Mouse (Mus musculus) C2C12 (cell line): ENCODE results near the gene Plxnd1. TPM values are rescaled to one million over a fixed set of nuclear protein-coding genes. Genes with fewer than 3 reads are reported as not detected.
A peak's percentile ranks its signal among the peaks of the same experiment; 100 is the strongest.

Experiments
- H3K27me3 ChIP-seq: one replicate; pipeline ENCODE4 v1.6.1; 2011; ENCODE audit not compliant: control insufficient read depth, insufficient read depth, insufficient read length
- H3K36me3 ChIP-seq: one replicate; pipeline ENCODE4 v1.6.1; 2011; ENCODE audit not compliant: control insufficient read depth, insufficient read depth
- H3K4me3 ChIP-seq: one replicate; pipeline ENCODE4 v1.5.1; 2011; ENCODE audit warnings: mild to moderate bottlenecking, control low read depth; ENCODE audit not compliant: poor library complexity, insufficient read depth, severe bottlenecking
- H3K79me2 ChIP-seq: one replicate; pipeline ENCODE4 v1.6.1; 2011; ENCODE audit not compliant: control insufficient read depth, insufficient read depth
- H3K79me3 ChIP-seq: one replicate; pipeline ENCODE4 v1.6.1; 2011; ENCODE audit warnings: low read depth, control low read depth
- H3ac ChIP-seq: one replicate; pipeline ENCODE3; 2011; ENCODE audit warnings: low read depth; ENCODE audit not compliant: control insufficient read depth, insufficient read length
- CEBPB ChIP-seq: IDR thresholded peaks from one replicate; pipeline ENCODE4 v1.6.1; 2011; ENCODE audit warnings: low read depth, mild to moderate bottlenecking, control low read depth, moderate library complexity
- CTCF ChIP-seq: IDR thresholded peaks from one replicate; pipeline ENCODE4 v1.5.1; 2011; ENCODE audit not compliant: control insufficient read depth, insufficient read depth, insufficient read length
- FOSL1 ChIP-seq: IDR thresholded peaks from one replicate; pipeline ENCODE4 v1.8.0; 2011; ENCODE audit warnings: mild to moderate bottlenecking, low read length; ENCODE audit not compliant: poor library complexity, insufficient read depth, severe bottlenecking
- MAX ChIP-seq: IDR thresholded peaks from one replicate; pipeline ENCODE4 v1.6.1; 2011; ENCODE audit warnings: mild to moderate bottlenecking, control low read depth
- MYOD1 ChIP-seq: IDR thresholded peaks from one replicate; pipeline ENCODE4 v1.6.1; 2011; ENCODE audit warnings: low read depth; ENCODE audit not compliant: control insufficient read depth, insufficient read length
- MYOG ChIP-seq: IDR thresholded peaks from one replicate; pipeline ENCODE4 v1.6.1; 2011; ENCODE audit not compliant: control insufficient read depth, insufficient read length; ENCODE audit errors: extremely low read depth
- USF1 ChIP-seq: IDR thresholded peaks from one replicate; pipeline ENCODE4 v1.6.1; 2011; ENCODE audit warnings: low read depth, mild to moderate bottlenecking, control low read depth, moderate library complexity
- polyA plus RNA-seq: library from polyadenylated mRNA; unstranded; fragments of >200 nt; fragmentation: generic; extraction: Trizol; gene quantifications from one replicate; pipeline ENCODE4 v1.2.1, GENCODE M21; 2012; ENCODE audit warnings: missing spikeins

Plxnd1 gene
- polyA plus RNA-seq, 1 experiment = 14.8 TPM

GRCm38 (mm10) chr6:116024666-116025065 lies 29.9 kb upstream of the Plxnd1 start:
- Histone ChIP-seq H3K27me3 (no peaks in the 10 kb centered on the region), H3K4me3 (no peak overlapping the region), H3K36me3 (peaks cover 30% of the 10 kb centered on the region), H3ac (no peak overlapping the region), H3K79me3 (no peaks in the 10 kb centered on the region), H3K79me2 (no peaks in the 10 kb centered on the region)
- no peak for TF ChIP-seq MAX
- TF ChIP-seq MYOD1 = no peak
- TF ChIP-seq MYOG = no peak
- TF ChIP-seq CTCF = no peak

GRCm38 (mm10) chr6:116021961-116022485 lies 27.2 kb upstream of the Plxnd1 start:
- TF ChIP-seq CTCF (no peak), USF1 (no peak), MYOG (no peak), MAX (no peak), MYOD1 (no peak), FOSL1 (no peak), CEBPB (no peak)
- H3K4me3 ChIP-seq = no peak overlapping the region
- H3K27me3 ChIP-seq = no peaks in the 10 kb centered on the region
- H3K79me2 ChIP-seq = no peaks in the 10 kb centered on the region
- H3ac ChIP-seq = no peak overlapping the region
- peaks cover 30% of the 10 kb centered on the region for H3K36me3 ChIP-seq
- H3K79me3 ChIP-seq = no peaks in the 10 kb centered on the region

- H3ac ChIP-seq = no peak overlapping the region
- no peaks in the 10 kb centered on the region for H3K79me3 ChIP-seq
- H3K79me2 ChIP-seq = no peaks in the 10 kb centered on the region
- H3K27me3 ChIP-seq = no peaks in the 10 kb centered on the region
- peaks cover 7% of the 10 kb centered on the region for H3K36me3 ChIP-seq
- H3K4me3 ChIP-seq = no peak overlapping the region
- TF ChIP-seq CTCF = no peak
- TF ChIP-seq MYOG = no peak
- TF ChIP-seq MYOD1 = no peak
- TF ChIP-seq FOSL1 = no peak
- TF ChIP-seq USF1 = no peak
- TF ChIP-seq MAX = no peak
- no peak for TF ChIP-seq CEBPB
These were observed 21.1 kb upstream of the Plxnd1 start for GRCm38 (mm10) chr6:116015902-116016301.

DNA sequence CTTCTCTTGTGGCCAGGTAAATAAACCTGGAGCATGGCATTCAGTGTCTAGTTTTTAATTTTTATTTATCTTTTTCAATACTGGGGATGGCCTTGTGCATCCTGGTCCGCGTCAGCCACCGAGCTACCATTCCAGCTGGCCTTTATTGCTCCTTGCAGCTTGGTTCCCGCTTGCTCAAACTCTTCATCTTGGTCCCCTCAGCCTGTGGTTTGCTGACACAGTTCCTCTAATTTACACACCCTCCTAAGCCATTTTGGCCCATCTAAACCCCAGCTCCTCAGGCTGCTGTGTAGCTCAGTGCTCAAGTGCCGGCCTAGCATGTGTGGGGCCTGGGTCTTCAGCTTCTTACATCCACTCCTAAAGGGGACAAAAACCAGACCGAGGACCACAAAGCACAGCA lies 19.3 kb upstream of the Plxnd1 start:
- no peaks in the 10 kb centered on the region for H3K79me3 ChIP-seq
- TF ChIP-seq CTCF (no peak), MAX (no peak), CEBPB (no peak), USF1 (no peak), FOSL1 (no peak), MYOD1 (no peak), MYOG (no peak)

DNA sequence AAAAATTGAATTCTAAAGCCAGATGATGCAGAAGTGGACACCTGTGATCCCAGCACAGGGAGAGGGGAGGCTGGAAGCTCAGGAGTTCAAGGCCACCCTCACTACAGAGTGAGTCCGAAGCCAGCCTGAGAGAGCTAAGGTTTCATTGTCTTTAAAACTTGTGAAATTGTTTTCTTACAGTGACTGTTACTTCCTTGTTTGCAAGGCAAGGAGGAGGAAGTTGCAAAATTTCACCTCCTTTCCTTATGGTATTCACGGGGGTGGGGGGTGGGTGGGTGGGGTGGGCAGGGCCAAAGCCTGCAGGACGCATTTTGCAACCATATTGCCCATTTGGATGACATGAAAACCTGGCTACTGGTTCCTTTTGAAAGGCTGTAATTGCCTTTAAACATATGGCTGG lies 18.9 kb upstream of the Plxnd1 start:
- Histone ChIP-seq H3K79me2 (no peaks in the 10 kb centered on the region), H3K36me3 (no peaks in the 10 kb centered on the region), H3K4me3 (no peak overlapping the region), H3K27me3 (no peaks in the 10 kb centered on the region), H3ac (no peak overlapping the region), H3K79me3 (no peaks in the 10 kb centered on the region)
- TF ChIP-seq USF1 (no peak), FOSL1 (no peak), CEBPB (no peak), MYOD1 (no peak), MAX (no peak), CTCF (no peak)

More for the DNA sequence above, 19.3 kb upstream of the Plxnd1 start:
- Histone ChIP-seq H3K79me2 (no peaks in the 10 kb centered on the region), H3ac (no peak overlapping the region), H3K36me3 (no peaks in the 10 kb centered on the region), H3K4me3 (no peak overlapping the region), H3K27me3 (no peaks in the 10 kb centered on the region)

GRCm38 (mm10) chr6:116010541-116010940 lies 15.7 kb upstream of the Plxnd1 start:
- H3K27me3 ChIP-seq = no peaks in the 10 kb centered on the region

More at GRCm38 (mm10) chr6:116010541-116010940, 15.7 kb upstream of the Plxnd1 start:
- H3K4me3 ChIP-seq = no peak overlapping the region
- H3K79me3 ChIP-seq = no peaks in the 10 kb centered on the region
- H3ac ChIP-seq = no peak overlapping the region
- H3K36me3 ChIP-seq = no peaks in the 10 kb centered on the region
- TF ChIP-seq CTCF (peak; percentile 48), FOSL1 (no peak), MYOD1 (no peak), USF1 (no peak)
- no peaks in the 10 kb centered on the region for H3K79me2 ChIP-seq
